Mouse (Mus musculus): ENCODE results near the gene Lgi4.

The Lgi4 gene

GRCm38 (mm10) chr7:31099612-31099982, 40.5 kb downstream of the Lgi4 start:
- peak; percentile 43 to 64 for DNase-seq (ENCODE audit: inconsistent age in 2 of 2, low spot score in 1 of 2)

- peak; percentile 83 to 88 for DNase-seq (ENCODE audit: inconsistent age in 2 of 2, low spot score in 1 of 2)
Measured at GRCm38 (mm10) chr7:31100786-31101185, 41.6 kb downstream of the Lgi4 start.

DNA sequence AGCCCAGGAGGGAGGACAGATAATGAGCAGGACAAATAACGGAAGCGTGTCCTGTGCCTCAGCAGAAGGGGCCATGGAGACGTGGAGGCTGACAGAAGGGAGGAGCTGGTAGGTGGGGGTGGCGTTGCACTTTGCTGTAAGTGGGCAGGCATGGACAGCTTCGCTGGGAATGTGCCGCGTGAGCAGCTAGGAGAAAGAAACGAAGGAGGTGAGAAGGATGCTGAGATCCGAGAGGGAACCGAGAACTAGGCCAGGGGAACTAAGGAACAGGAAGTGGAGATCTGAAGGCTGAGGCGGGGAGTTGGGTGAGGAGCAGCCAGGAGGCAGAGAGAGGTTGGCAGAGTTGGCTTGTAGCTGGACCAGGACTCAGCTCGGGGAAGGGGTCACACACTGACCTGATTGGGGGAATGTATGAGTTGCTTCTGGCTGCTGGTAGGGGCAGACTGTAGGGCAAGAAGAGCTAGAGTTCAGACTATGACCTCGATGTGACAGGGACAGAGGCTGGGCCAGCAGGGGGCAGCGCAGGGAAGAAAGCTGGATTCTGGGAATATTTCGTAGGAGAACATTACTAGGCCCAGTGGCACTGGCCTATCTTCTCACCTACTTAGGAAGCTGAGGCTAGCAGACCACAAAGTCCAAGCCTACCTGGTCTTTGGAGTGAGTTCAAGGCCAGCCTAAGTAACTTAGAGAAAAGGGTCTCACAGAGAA, 46.1 kb downstream of the Lgi4 start:
- peak; percentile 71 to 88 for DNase-seq (ENCODE audit: inconsistent age in 2 of 2, low spot score in 1 of 2)

DNA sequence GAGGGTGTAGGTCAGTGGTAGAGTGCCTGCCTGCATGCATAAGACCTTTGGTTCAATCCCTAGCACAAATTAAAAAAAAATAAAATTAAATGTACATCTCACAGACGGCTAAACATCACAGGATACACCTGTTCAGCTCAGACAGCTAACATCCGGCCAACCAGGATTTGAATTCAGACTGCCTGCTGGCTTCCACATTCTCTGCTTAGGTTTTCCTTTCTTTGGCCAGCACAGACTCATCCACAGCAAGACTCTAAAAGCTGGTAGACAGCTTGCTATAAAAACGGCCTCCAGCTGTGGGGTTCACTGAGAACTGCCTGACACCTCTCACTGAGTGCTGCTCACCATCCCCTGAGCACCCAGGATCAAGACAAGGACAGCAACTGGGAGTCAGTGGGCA, 47.0 kb downstream of the Lgi4 start:
- DNase-seq (ENCODE audit: inconsistent age in 2 of 2, low spot score in 1 of 2): no peak

DNA sequence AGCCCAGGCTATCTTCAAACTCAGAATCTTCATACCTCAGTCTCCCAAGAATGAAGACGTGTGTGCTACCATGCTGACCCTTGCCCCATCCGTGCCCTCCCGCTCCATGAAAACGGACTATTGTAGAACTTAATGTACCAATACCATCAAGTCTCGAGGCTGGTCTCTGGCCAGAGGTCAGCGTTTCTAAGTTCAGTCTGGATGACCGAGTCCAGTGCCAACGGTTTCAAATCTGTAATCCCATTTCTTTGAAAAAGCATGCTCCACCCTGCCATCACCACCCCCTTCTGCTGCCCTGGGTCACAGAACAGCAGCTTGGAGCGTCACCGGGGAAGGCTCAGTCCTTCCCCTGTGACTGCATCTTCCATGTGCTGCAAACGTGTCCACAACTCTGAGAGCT, 48.6 kb downstream of the Lgi4 start:
- DNase-seq (ENCODE audit: inconsistent age in 2 of 2, low spot score in 1 of 2): no peak

DNA sequence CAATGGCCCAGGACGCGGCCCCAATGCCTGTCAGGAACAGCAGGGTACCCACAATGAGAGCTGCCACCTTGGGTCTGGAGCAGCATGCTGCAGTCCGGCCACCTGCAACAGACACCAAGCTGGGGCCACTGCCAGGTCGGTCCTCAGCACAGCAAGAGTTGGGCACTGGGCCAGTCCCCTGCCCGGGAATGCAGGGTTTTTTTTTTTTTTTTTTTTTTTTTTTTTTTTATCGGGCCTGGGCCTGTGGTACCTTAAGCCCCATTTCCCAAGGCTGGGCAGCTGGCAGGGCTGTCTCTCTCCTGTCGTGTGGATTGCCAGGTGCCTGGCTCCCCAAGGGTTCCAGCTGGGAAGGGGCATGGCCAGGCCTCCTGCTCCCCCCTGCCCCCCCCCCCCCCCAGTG, 49.9 kb downstream of the Lgi4 start:
- peak in 1 of 2 experiments; percentile 71 for DNase-seq (ENCODE audit: inconsistent age in 2 of 2, low spot score in 1 of 2)

- no peak for DNase-seq (ENCODE audit: inconsistent age in 2 of 2, low spot score in 1 of 2)
Measured at GRCm38 (mm10) chr7:31109796-31110195, 50.7 kb downstream of the Lgi4 start.

DNA sequence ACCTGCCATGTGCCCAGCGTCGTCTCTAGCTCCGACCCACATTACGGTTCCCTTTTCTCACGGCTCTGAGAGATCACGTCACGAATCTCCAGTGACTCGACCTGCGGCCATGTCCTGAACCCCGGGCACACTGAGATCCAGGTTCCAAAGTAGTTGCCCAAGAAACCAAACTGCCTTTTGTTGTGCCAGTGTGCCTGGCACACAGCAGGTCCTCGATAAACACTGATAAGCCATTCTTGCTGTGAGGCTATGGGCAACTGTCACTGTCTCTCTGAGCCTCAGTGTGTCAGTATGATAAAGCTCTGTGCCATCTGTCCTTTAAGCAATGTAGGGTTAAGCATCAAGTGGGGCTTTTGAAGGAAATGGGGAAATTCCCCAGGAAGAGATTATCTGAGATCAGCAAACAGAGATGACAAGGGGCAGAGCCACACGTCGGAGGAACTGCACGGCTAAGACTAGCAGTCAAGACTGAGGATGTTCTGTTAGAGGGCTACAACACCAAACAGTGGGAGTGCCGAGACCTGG, 51.8 kb downstream of the Lgi4 start:
- no peak for DNase-seq (ENCODE audit: inconsistent age in 2 of 2, low spot score in 1 of 2)

DNA sequence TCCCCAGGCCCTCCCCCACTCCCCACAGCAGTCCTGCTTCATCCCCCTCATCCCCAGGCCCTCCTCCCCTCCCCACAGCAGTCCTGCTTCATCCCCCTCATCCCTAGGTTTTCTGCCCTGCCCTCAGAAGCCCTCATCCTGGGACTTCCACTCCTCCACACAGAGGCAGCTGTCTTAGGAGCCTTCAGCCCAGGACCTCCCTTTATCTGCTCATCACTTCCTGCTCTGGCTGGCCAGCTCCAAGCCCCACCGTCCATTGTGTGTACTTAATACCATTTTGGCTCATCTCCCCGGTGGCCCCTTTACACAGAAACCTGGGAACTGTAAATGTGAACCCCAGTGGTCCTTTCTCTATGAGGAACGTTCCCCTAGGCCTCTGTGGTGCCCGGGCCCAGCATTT, 52.9 kb downstream of the Lgi4 start:
- no peak for DNase-seq (ENCODE audit: inconsistent age in 2 of 2, low spot score in 1 of 2)

GRCm38 (mm10) chr7:31113800-31114199, 54.7 kb downstream of the Lgi4 start:
- no peak for DNase-seq (ENCODE audit: inconsistent age in 2 of 2, low spot score in 1 of 2)

GRCm38 (mm10) chr7:31114646-31115045, 55.5 kb downstream of the Lgi4 start:
- no peak for DNase-seq (ENCODE audit: inconsistent age in 2 of 2, low spot score in 1 of 2)

- no peak for DNase-seq (ENCODE audit: inconsistent age in 2 of 2, low spot score in 1 of 2)
Measured at GRCm38 (mm10) chr7:31115182-31115581, 56.0 kb downstream of the Lgi4 start, which contains the start of gene Hpn. Gene Hpn, minus strand, starts transcription at chr7:31115290.

DNA sequence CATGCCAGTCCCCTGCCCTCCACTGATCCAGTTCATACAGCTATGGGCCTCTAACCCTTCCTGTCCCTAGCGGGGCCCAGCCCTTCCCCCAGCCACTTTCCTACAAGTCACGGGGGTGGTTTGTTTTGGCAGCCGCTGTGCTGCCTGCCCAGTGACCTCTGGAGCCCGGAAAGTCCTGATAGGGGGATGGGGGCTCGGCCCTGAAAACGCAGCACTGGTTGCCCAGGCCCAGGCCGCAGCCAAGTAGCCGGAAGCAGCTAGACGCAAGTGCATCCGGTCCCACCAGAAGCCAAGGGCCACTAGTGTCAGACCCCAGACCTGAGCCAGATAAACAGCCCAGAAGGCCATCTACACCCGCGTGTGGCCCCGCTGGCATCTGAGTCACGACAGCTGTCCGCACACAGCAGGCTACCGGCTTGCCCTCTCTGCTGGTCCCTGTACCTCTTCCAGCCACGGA, 56.5 kb downstream of the Lgi4 start:
- DNase-seq (ENCODE audit: inconsistent age in 2 of 2, low spot score in 1 of 2): peak; percentile 75 to 87

GRCm38 (mm10) chr7:31116721-31117145, 57.6 kb downstream of the Lgi4 start:
- no peak for DNase-seq (ENCODE audit: inconsistent age in 2 of 2, low spot score in 1 of 2)

DNA sequence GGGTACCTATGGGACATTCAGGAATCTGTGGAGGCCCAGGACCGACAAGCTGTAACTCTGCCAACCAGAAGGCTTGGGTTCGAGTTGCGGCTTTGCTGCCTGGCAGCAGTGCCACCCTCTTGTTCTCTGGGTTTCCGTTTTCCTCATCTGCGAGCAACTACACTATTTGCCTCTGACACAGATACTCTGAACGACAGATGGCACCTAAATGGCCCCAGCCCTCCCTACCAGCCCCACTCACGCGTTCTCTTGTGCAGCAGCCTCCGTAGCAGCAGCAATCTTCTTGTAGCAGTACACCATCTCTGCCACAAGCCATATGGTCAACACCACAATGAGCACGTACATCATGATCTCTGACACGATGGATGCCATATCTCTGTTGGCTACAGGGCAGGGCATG, 58.3 kb downstream of the Lgi4 start:
- no peak for DNase-seq (ENCODE audit: inconsistent age in 2 of 2, low spot score in 1 of 2)

- peak in 1 of 2 experiments; percentile 28 for DNase-seq (ENCODE audit: inconsistent age in 2 of 2, low spot score in 1 of 2)
Measured at GRCm38 (mm10) chr7:31118486-31118885, 59.3 kb downstream of the Lgi4 start.

DNA sequence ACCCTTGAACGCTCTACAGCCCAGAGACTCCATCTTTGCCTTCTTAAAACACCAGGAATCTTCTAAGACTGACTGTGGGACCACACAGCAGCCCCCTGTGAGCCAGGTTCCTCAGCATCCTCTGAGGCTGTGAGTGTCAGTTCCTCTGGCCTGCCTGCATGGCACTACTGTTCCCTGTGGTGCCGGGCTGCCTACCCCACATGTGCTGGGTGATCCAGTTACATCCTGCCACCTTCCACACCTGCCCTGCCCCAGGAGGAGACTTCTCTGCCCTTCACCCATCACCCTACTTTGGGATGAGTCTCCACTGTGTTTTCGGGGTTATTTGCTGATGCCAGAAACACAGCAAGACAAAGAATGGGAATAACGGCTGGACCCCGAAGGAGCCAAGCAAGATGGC, 60.4 kb downstream of the Lgi4 start:
- DNase-seq (ENCODE audit: inconsistent age in 2 of 2, low spot score in 1 of 2): no peak
